Mouse (Mus musculus) embryonic facial prominence, embryonic 13.5 days (tissue): ENCODE measurements at regions not wholly inside any gene's neighbourhood (a gene's known extent, or its start where the extent isn't known, plus 50 kb on each side); places are given as distances from the start of the nearest gene placed in this dataset.
"Not testable (repeated sequence)": the region's sequence is repeated elsewhere in the genome, so short reads cannot be mapped to it uniquely, and the experiment has no call there.

ENCODE experiments used
- ATAC-seq: fragments of 200-750 bp; cut with Nextera tagmentation; 2 replicates; pipeline ENCODE4 v1.8.0; 2017; ENCODE audit warnings: low read depth; ENCODE audit not compliant: insufficient number of reproducible peaks, insufficient read depth, low FRiP score, low TSS enrichment
- H3K27ac ChIP-seq: fragments of 300-500 bp; sonication (generic); 2 replicates; pipeline ENCODE4 v1.5.1; 2015; ENCODE audit warnings: moderate library complexity, mild to moderate bottlenecking, inconsistent platforms
- H3K27me3 ChIP-seq: fragments of 300-500 bp; sonication (generic); 2 replicates; pipeline ENCODE4 v1.6.1; 2015; ENCODE audit warnings: mild to moderate bottlenecking, inconsistent platforms
- H3K36me3 ChIP-seq: fragments of 300-500 bp; sonication (generic); 2 replicates; pipeline ENCODE4 v1.6.1; 2015; ENCODE audit warnings: mild to moderate bottlenecking, inconsistent platforms
- H3K4me1 ChIP-seq: fragments of 300-500 bp; sonication (generic); 2 replicates; pipeline ENCODE4 v1.6.1; 2015; ENCODE audit warnings: inconsistent platforms
- H3K4me2 ChIP-seq: fragments of 300-500 bp; sonication (generic); 2 replicates; pipeline ENCODE4 v1.6.1; 2015; ENCODE audit warnings: moderate library complexity, mild to moderate bottlenecking, inconsistent platforms
- H3K4me3 ChIP-seq: fragments of 300-500 bp; sonication (generic); 2 replicates; pipeline ENCODE4 v1.5.1; 2015; ENCODE audit warnings: mild to moderate bottlenecking, inconsistent platforms
- H3K9ac ChIP-seq: fragments of 300-500 bp; sonication (generic); 2 replicates; pipeline ENCODE4 v1.6.1; 2015; ENCODE audit warnings: mild to moderate bottlenecking, inconsistent platforms
- H3K9me3 ChIP-seq: fragments of 300-500 bp; sonication (generic); 2 replicates; pipeline ENCODE4 v1.6.1; 2016; ENCODE audit warnings: inconsistent platforms
- WGBS: fragments of 180-500 bp; shearing (Covaris S2); methylation state at CpG from one replicate; pipeline ENCODE4 v1.1.7; 2015; ENCODE audit warnings: mixed read lengths; 5-methylcytosine and 5-hydroxymethylcytosine counted together

DNA sequence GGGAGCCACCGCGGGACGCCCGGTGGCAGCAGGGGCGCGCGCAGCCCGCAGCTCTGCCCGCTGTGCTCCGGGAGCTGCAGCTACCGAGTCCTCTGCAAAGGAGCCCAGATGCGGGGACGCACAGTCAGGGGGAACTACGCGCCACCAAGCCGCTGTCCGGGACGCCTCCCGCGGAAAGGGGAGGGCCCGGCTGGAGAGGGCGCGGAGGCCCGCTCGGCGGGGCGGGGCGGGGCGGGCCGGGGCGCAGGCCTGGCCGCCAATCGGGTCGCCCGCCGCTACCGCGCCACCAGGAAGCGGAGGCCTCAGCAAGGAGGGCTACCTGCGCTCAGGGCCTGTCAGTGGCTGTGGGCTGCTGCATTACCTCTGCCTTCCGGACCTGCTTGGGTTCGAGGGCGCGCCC, 128.1 kb downstream of the 9030624G23Rik start:
- not testable (repeated sequence) for H3K27me3 ChIP-seq, H3K4me1 ChIP-seq, H3K36me3 ChIP-seq, H3K9me3 ChIP-seq, ATAC-seq, H3K27ac ChIP-seq
- Histone ChIP-seq H3K4me3 (peak overlapping the region; percentile 38), H3K9ac (peak overlapping the region; percentile 44; the same call in 1 of the 2 replicates), H3K4me2 (peak overlapping the region; percentile 35; the same call in 1 of the 2 replicates)
- no CpG with 5 or more reads among the region's 44 CpGs for WGBS
